Mouse (Mus musculus) heart, adult 2 months (tissue): ENCODE data around the gene Ap1g1.

ENCODE experiments used
- CTCF ChIP-seq: fragments of 200-600 bp; IDR thresholded peaks from 2 replicates; pipeline ENCODE4 v1.8.1; 2022; ENCODE audit warnings: antibody characterized with exemption, mild to moderate bottlenecking, moderate library complexity
- POLR2A ChIP-seq: fragments of 200-500 bp; IDR thresholded peaks from 2 replicates; pipeline ENCODE4 v1.6.1; 2011; ENCODE audit warnings: mild to moderate bottlenecking, low read depth, low read length, control low read depth; ENCODE audit not compliant: insufficient read depth

DNA sequence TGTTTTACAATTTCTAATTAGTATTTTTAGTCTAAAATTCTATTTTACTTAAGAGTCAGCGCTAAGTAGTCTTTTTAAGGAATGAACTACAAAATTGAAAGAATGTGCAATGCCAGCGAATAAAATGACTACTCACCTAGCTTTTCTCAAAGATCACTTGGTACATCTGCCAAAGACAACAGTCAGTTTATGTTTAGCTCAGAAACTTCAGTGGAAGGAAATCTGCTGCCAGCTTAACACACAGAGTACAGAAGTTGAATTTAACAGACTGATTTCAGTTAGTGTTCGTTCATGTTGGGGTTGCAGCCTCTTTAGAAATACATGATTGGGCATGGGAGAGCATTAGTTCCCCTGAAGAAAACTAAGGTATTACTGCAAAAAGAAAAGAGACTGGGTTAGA lies 25.4 kb downstream of the Ap1g1 start:
- TF ChIP-seq CTCF (no peak), POLR2A (no peak)
